Mouse (Mus musculus) midbrain, postnatal 0 days (tissue): ENCODE measurements at regions not wholly inside any gene's neighbourhood (a gene's known extent, or its start where the extent isn't known, plus 50 kb on each side); places are given as distances from the start of the nearest gene placed in this dataset.

Experiments used
- ATAC-seq: fragments of 200-750 bp; cut with Nextera tagmentation; 2 replicates; pipeline ENCODE4 v1.8.0; 2017; ENCODE audit warnings: moderate number of reproducible peaks, mild to moderate bottlenecking, moderate TSS enrichment, moderate library complexity; ENCODE audit not compliant: low FRiP score
- DNase-seq: peaks from one replicate; pipeline ENCODE4 v3.0.0-alpha.2; 2015; ENCODE audit warnings: low spot score
- H3K27ac ChIP-seq: fragments of 300-500 bp; sonication (generic); 2 replicates; pipeline ENCODE4 v1.5.1; 2014; ENCODE audit warnings: low read depth, mild to moderate bottlenecking, low read length, mixed read lengths
- H3K27me3 ChIP-seq: fragments of 300-500 bp; sonication (generic); 2 replicates; pipeline ENCODE4 v1.6.1; 2014; ENCODE audit warnings: low read length, control low read depth, mixed read lengths; ENCODE audit not compliant: insufficient read depth
- H3K36me3 ChIP-seq: fragments of 300-500 bp; sonication (generic); 2 replicates; pipeline ENCODE4 v1.6.1; 2014; ENCODE audit warnings: low read length, control low read depth, mixed read lengths; ENCODE audit not compliant: insufficient read depth
- H3K4me1 ChIP-seq: fragments of 300-500 bp; sonication (generic); 2 replicates; pipeline ENCODE4 v1.6.1; 2014; ENCODE audit warnings: mild to moderate bottlenecking, control low read depth, antibody characterized with exemption, low read length, mixed read lengths; ENCODE audit not compliant: insufficient read depth
- H3K4me2 ChIP-seq: fragments of 300-500 bp; sonication (generic); 2 replicates; pipeline ENCODE4 v1.6.1; 2014; ENCODE audit warnings: low read depth, mild to moderate bottlenecking, low read length, mixed read lengths; ENCODE audit not compliant: poor library complexity, severe bottlenecking
- H3K4me3 ChIP-seq: fragments of 300-500 bp; sonication (generic); 2 replicates; pipeline ENCODE4 v1.5.1; 2014; ENCODE audit warnings: low read depth, mild to moderate bottlenecking, low read length, moderate library complexity
- H3K9ac ChIP-seq: fragments of 300-500 bp; sonication (generic); replicated peaks from 2 replicates; pipeline ENCODE4 v1.6.1; 2014; ENCODE audit warnings: mild to moderate bottlenecking, low read length, moderate library complexity, mixed read lengths; ENCODE audit not compliant: poor library complexity, severe bottlenecking
- H3K9me3 ChIP-seq: fragments of 300-500 bp; sonication (generic); 2 replicates; pipeline ENCODE4 v1.6.1; 2016; ENCODE audit warnings: low read length, control low read depth
- CTCF ChIP-seq: IDR thresholded peaks from 2 replicates; pipeline ENCODE4 v1.5.1; 2016; ENCODE audit warnings: antibody characterized with exemption, mild to moderate bottlenecking
- WGBS: fragments of 180-500 bp; shearing (Covaris S2); extraction: QIAGEN DNeasy Blood & Tissue Kit; methylation state at CpG from one replicate; pipeline ENCODE4 v1.1.7; 2014; 5-methylcytosine and 5-hydroxymethylcytosine counted together

DNA sequence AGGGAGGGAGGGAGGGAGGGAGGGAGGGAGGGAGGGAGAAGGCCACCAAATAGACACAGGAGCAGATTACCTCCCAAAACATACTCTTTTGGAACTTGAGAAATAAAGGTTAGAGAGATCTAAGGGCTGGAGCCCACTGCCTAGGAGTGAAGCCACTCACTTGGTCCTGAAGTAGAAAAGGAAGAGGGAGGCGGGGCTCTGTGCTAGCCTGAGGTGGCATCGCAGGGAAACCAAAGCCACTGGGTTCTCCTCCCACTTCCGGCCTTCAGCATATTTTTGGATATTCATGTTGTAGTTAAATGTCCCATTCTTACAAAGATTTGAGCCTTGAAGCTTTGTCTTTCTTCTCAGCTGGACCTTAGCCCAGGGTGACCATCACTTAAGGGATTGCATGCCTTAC is 147.6 kb downstream of the Rpl14 start:
- Histone ChIP-seq H3K4me3 (no peak overlapping the region), H3K27ac (no peak overlapping the region), H3K4me2 (no peak overlapping the region), H3K4me1 (no peaks in the 10 kb centered on the region), H3K36me3 (no peaks in the 10 kb centered on the region), H3K27me3 (no peaks in the 10 kb centered on the region), H3K9me3 (no peaks in the 10 kb centered on the region), H3K9ac (no peak overlapping the region)
- 88% methylated on average over 3 of the region's 3 CpGs for WGBS
- ATAC-seq (no peak), DNase-seq (no peak)
- TF ChIP-seq CTCF: no peak

GRCm38 (mm10) chr9:120721451-120722123 is 150.3 kb downstream of the Rpl14 start:
- 80% methylated on average over 9 of the region's 9 CpGs for WGBS
- no peaks in the 10 kb centered on the region for H3K27me3 ChIP-seq
- no peak overlapping the region for H3K9ac ChIP-seq
- no peak for ATAC-seq
- no peaks in the 10 kb centered on the region for H3K9me3 ChIP-seq
- H3K4me1 ChIP-seq: no peaks in the 10 kb centered on the region
- no peak overlapping the region for H3K4me3 ChIP-seq
- no peak for TF ChIP-seq CTCF
- no peak overlapping the region for H3K27ac ChIP-seq
- DNase-seq: no peak
- H3K4me2 ChIP-seq: no peak overlapping the region
- H3K36me3 ChIP-seq: no peaks in the 10 kb centered on the region

DNA sequence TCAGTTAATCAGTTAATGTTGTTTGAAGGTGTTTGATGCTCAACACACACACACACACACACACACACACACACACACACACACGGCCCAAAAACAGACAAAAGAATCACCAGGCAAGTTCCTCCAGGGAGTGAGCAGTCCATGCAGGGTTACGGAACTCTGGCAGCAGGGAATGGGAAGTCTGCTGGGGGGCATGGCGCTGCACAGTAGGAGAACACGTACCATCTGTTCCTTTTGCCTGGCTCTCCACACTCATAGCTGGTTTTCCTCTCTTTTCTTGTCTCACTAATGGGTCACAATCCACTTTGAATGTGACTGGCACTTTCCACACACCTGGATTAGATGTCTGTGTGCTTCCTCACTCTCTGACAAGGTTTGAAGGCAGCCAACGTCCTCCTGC is 151.8 kb downstream of the Rpl14 start:
- DNase-seq: no peak

GRCm38 (mm10) chr9:120731952-120732622 is 160.8 kb downstream of the Rpl14 start:
- TF ChIP-seq CTCF: no peak

More for the DNA sequence above, 151.8 kb downstream of the Rpl14 start:
- no peak for TF ChIP-seq CTCF
- no peak for ATAC-seq
- Histone ChIP-seq H3K9me3 (no peaks in the 10 kb centered on the region), H3K27me3 (no peaks in the 10 kb centered on the region), H3K36me3 (no peaks in the 10 kb centered on the region), H3K9ac (no peak overlapping the region), H3K27ac (no peak overlapping the region), H3K4me1 (no peaks in the 10 kb centered on the region), H3K4me3 (no peak overlapping the region), H3K4me2 (no peak overlapping the region)
- 60% methylated on average over 5 of the region's 5 CpGs for WGBS

DNA sequence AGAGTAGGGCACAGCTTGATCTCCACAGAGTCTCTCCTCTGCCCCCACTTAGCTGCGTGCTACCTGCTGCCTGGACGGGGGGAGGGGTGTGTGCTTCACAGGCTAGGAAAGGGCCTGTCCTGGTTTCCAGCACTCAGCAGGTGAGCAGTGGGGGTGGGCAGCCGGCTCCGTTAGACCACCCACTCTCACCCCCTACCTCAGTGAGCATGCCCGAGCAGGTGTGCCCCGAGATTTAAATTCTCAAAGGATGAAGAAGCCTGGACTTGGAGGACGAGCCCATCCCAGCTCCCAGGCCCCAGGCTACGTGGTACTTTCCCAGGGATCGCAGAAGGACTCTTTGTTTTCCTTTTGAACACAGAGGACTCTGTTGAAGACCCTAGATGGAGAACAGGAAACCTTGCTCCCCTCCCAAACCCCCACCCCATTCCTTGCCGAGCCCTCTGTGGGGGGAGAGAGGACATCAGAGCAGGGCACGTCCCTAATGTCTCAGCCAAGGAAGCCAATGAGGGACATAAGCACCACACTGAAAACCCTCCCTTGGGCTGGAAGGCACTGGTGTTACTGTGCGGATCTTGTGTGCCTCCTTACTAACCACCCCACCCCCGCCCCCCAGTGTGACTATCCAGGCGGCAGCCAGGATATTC is 161.5 kb downstream of the Rpl14 start:
- peak; percentile 34; the same call in 1 of the 2 replicates for ATAC-seq
- Histone ChIP-seq H3K4me1 (peaks cover 12% of the 10 kb centered on the region; the same call in 1 of the 2 replicates), H3K4me3 (no peak overlapping the region)

More at GRCm38 (mm10) chr9:120731952-120732622, 160.8 kb downstream of the Rpl14 start:
- no peak overlapping the region for H3K9ac ChIP-seq
- peak; percentile 5; the same call in 1 of the 2 replicates for ATAC-seq
- H3K4me2 ChIP-seq: no peak overlapping the region
- 39% methylated on average over 8 of the region's 8 CpGs for WGBS
- no peaks in the 10 kb centered on the region for H3K27me3 ChIP-seq
- H3K4me3 ChIP-seq: no peak overlapping the region
- H3K27ac ChIP-seq: no peak overlapping the region
- no peak for DNase-seq
- no peaks in the 10 kb centered on the region for H3K9me3 ChIP-seq
- no peaks in the 10 kb centered on the region for H3K36me3 ChIP-seq
- H3K4me1 ChIP-seq: peaks cover 12% of the 10 kb centered on the region; the same call in 1 of the 2 replicates

More for the DNA sequence above, 161.5 kb downstream of the Rpl14 start:
- Histone ChIP-seq H3K27me3 (no peaks in the 10 kb centered on the region), H3K27ac (no peak overlapping the region), H3K36me3 (no peaks in the 10 kb centered on the region), H3K4me2 (no peak overlapping the region), H3K9ac (no peak overlapping the region), H3K9me3 (no peaks in the 10 kb centered on the region)
- DNase-seq: no peak
- WGBS: 30% methylated on average over 14 of the region's 14 CpGs
- no peak for TF ChIP-seq CTCF
